Mouse (Mus musculus) spleen, postnatal 14 days (tissue): Measurements from ENCODE around the gene Abhd5.
A peak's percentile ranks its signal among the peaks of the same experiment; 100 is the strongest.
"Not testable (repeated sequence)": the region's sequence is repeated elsewhere in the genome, so short reads cannot be mapped to it uniquely, and the experiment has no call there.

Experiments
- DNase-seq, 2 experiments: peaks; one replicate each; pipeline ENCODE4 v3.0.0; 2021 to 2022; ENCODE audit warnings: low spot score in 2 of 2

Gene Abhd5

DNA sequence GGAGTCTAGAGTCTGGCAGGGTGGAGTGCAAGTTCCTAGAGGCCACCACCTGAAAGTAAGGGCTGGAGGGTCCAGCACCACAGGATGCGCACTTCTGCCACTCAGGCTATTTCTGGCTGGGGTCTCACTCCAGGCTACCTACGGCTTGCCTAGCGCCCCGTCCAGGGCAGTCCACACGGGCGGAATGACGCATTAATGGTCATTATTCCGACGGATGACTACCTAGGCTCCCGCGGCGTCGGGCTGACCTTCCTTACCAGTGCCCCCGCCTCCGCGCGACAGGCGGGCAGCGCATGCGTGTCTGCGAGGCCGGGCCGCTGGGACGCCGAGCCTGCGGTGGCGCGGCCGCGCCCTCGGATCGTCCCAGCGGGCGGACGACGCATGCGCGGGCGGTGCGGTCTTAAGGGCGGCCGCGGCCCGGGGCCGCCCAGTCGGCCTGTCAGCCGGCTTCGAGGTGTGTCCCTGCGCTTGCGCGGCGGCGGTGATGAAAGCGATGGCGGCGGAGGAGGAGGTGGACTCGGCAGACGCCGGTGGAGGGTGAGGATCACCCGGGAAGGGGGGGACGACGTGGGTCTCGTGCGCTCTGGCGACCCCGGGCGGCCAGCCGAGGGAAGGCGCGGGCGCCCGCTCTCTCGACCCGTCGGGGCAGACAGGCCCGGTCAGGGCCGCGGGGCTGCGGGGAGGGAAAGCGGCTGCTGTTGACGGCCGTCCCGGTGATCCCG lies at the start of gene Abhd5:
TSS of gene Abhd5 (plus strand) at position 306 of the 722 bp plus-strand sequence.
- DNase-seq = peak; percentile 92 to 93

DNA sequence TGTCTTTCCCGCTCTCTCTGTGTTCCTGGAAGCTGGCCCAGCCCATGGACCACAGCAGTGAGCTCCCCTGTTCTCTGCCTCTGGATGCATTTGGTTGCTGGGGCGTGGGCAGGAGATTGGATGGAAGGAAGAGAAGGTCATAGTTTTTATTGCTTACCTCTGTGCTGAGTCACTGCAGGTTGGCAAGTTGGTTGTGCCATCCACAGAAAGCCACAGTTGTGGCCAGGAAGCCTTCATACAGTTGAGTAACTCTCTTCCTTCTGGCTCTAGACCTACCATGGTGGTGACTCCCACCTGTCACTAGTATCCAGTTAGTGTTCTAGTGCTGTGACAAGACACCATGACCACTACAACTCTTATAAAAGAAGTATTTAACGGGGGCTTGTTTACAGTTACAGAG lies 46.1 kb upstream of the Abhd5 start:
- DNase-seq = no peak

DNA sequence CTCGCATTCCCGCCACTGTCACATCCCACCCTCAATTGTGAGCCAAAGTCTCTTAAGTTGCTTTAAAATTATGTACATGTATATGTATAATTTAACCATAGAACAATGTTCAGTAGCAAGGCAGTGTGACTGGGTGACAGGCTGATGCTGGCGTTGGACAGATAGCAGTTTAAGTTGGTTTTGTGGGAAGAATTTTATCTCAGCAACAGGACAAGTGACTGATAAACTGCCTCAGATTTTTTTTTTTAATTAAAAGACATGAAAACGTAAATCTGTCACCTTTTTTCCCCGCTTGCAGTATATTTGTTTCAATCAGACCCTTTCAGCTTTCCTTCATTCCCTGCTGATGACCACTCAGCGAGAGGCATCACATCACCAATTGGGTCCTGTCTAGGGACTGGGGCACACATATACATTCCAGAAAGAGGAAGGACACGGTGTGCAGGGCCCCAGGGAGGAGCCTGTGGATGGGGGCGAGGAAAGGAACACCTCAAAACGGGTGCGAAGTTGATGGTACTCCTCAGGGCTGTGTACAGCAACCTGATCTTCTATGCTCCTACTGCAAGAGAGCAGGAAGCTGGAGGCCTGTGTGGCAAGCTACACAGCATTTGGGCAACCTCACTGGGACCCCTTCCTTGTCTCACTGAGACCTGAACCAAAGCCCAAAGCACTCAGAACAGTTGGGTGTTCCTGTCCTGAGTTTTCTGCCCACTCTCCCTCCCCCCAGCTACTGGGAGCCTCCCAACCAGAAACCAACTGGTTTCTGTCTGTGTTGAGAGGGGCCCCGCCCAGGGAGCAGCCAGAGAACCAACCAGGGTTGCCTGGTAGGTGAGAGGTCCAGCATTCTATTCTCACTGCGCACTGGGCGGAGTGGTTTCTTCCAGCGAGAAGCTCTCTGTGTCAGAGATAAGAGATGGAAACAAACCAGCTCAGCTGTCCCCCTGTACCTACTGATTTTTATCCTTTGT lies 42.1 kb upstream of the Abhd5 start:
- no peak for DNase-seq

DNA sequence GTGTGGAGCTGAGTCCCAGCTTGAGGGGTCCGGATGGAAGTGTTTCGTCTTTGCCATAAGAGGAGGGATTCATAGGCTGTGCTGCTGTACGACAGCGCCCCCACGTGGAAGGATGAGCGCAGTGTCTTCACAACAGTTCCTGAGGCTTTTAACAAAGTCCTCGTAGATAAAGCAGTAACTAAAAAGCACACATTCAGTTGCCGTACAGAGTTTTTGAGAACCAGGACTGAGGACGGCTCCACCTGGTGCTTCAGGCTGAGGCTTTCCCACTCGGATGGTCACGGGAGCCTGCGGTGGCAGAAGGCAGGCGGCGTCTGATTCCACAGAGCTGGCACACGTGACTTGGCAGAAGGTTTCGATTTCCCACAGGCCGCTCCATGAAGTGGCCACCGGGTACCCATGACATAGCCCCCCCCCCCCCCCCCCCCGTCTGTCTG lies 40.8 kb upstream of the Abhd5 start:
- peak; percentile 53 to 73 for DNase-seq

DNA sequence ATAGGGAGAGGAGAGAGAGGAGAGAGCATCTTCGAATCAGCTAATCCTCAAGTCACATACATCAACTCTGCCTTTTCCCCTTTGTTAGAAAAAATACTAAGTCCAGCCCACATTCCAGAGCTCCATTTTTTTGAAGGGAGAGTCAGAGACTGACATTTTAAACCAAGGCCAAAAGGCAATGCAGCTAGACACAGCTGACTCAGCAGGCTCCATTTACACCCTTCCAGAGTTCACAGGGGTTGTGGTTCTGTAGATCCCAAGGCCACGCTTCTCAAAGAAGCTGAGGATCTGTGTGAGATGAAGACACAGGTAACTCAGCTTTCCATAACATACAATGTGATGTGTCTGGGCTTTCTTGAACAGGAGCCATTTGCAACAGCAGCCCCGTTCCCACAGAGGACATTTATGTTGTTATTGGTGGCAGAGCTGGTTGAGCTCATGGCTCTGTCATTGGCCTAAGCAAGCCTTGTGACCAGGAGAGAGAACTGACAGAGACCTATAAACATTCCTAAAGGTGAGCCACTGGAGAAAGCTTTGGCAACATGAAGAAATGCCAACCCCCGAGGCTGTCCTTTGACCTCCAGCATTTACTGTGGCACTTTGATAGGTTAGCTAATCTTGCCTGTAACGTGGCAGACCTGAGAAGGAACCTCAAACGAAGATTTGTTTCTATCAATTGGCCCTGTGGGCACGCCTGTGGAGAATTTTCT lies 40.2 kb upstream of the Abhd5 start:
- DNase-seq = no peak

DNA sequence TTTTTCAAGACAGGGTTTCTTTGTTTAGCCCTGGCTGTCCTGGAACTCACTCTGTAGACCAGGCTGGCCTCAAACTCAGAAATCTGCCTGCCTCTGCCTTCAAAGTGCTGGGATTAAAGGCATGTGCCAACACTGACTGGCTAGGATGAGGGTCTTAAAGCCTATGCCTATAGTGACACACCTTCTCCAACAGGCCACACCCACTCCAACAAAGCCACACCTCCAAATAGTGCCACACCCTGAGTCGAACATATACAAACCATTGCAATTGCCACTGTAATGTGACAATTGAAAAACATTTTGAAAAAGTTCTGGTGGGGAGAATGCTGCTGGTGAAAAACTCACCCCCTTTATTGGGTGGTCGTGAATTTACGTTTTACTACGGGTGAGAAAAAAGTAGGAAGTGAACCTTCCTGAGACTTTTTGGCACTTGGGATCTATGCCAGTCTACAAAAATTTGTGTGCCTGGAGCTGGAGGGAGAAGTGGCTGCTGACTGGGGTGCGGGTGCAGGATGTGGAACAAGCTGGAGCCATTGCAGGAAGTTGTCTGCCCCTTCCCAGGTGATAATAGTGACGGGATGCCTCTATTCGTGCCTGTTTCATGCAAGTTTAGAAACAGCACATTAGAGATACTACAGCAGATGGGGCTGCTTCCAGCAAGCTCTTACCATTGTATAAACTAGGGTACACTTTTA lies 39.0 kb upstream of the Abhd5 start:
- no peak for DNase-seq

DNA sequence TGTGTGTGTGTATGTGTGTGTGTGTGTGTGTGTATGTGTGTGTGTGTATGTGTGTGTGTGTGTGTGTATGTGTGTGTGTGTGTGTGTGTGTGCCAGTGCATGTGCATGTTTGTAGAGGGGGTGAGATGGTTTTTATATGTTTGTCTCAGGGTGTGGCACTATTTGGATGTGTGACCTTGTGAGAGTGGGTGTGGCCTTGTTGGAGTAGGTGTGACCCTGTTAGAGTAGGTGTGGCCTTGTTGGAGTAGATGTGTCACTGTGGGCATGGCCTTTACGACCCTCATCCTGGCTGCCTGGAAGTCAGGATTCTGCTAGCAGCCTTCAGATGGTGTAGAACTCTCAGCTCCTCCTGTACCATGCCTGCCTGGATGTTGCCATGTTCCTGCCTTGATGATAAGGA lies 38.3 kb upstream of the Abhd5 start:
- DNase-seq = not testable (repeated sequence)

DNA sequence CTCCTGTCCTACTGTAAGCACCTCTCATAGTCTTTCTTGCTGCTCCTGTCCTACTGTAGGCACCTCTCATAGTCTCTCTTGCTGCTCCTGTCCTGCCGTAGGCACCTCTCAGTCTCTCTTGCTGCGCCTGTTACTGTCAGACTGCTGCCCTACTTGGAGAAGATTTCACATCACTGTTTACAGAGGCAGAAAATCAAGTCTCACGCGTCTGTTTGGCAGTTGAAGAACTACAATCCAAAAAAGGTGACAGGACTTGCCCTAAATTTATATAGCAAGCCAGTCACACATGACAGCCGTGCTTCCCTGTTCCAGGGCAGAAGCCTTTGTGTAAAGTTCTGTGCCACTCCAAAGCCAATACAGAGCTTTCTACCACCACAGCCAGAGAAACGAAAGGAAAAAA lies 37.0 kb upstream of the Abhd5 start:
- DNase-seq = no peak

DNA sequence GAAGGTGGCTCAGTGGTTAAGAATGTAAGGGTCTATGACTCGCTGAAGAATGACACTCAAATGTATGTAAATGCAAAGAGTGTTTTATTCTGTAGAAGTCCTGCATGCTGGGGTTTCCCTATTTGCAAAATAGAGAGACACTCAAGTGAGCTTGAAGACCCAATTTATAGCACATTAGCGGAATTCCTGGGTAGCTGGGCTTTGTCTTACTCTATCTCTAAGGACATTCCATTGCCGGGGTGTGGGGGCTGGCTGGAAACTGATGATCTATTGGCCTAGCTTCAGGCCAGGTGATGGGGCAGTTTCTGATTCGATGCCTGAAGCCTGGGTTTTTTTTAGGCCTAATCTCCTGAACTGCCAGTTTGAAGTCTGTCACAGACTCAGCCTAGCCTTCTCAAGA lies 36.5 kb upstream of the Abhd5 start:
- no peak for DNase-seq

DNA sequence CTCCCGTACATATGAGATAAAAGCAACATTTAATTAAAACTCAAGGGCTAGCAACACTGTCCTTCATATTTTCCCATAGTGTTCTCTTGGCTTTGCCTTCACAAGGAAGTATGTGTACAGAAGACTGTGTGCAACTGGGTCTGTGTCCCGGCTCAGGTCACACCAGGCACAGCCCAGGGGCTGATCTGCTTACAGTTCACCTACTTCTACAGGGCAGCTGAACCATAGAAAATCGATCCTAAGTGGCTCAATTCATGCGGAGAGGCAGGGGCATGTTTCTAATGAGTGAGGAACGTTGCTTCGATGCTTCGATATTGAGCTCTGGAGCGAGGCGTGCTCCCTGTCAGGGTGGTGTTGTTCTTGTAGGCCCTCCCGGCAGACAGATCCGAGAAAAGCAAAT lies 35.9 kb upstream of the Abhd5 start:
- DNase-seq = no peak

DNA sequence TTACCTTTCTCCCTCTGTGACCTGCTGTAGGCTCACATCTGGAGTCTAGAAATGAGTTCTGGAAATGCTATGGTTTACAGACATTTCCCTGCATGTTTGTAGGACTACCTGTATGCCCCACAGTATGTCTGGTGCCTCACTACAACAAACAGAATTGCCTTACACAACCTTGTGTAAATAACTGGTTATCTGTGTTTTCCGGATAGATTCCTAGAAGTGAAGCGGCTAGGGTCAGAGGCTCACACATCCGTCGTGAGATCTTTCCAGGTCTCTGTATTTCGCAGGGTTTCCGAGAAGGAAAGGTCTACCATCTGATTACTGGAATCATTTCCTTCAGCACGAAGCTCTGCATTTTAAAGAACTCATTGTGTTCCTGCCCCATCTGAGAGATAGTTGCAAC lies 34.8 kb upstream of the Abhd5 start:
- no peak for DNase-seq

DNA sequence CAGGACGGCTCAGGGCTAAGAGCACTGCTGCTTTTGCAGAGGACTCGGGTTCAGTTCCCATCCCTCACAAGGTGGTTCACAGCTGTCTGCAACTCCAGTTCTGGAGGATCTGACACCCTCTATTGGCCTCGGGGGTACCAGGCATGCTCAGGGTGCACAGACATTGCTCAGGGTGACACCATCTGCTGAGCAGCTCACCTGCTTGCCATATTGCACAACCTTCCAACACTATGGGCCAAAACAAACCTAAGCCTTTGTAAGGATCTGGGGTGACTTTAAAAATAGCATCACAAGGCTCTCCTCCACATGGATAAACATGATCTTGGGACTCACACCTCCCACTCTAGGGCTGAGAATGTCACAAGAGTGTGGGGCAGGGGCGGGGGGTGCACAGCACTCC lies 30.8 kb upstream of the Abhd5 start:
- DNase-seq = no peak

DNA sequence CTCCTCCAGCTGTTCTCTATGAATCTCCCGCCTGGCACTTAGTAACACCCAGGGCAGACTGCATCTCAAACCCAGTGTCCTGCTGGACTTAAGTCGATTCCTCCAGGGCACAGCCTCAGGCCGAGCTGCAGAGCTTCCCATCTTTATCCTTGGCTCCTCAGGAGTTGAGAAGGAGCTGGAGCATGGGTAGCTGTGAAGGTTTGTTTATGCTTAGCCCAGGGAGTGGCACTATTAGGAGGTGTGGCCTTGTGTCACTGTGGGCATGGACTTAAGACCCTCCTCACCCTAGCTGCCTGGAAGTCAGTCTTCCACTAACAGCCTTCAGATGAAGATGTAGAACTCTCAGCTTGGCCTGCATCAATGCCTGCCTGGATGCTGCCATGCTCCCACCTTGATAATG lies 29.1 kb upstream of the Abhd5 start:
- no peak for DNase-seq

DNA sequence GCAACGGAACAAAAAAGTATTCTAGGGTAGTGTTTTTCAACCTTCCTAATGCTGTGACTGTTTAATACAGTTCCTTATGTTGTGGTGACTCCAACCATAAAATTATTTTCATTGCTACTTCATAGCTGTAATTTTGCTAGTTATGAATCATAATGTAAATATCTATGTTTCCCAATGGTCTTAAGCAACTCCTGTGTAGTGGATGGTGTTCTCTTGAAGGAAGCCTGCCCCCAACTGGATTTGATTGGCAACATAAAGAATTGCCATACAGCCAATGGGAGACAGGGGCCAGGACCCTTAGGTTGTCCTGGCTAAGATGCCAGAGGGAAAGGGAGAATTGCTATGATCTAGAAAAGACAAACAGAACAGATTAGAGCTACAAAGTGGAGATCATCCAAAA lies 25.4 kb upstream of the Abhd5 start:
- DNase-seq = no peak

DNA sequence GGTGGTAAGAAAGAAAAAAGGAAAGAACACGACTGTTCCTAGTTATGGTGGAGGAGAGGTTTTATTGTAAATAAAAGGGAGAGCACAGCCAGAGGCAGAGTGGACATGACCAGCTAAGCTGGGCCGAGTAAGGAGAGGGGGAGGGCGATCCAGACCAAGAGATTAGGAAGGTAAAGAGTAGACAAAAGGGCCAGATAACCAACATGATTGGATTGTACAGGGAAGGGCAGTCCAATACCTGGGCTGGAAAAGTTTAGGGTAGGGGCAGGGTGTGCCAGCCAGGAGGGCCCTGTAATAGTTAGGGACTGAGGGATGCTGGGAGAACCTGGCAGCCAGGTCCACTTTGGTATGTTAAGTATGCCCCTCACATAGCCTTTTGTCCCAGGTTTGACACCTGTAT lies 23.2 kb upstream of the Abhd5 start:
- DNase-seq = no peak

DNA sequence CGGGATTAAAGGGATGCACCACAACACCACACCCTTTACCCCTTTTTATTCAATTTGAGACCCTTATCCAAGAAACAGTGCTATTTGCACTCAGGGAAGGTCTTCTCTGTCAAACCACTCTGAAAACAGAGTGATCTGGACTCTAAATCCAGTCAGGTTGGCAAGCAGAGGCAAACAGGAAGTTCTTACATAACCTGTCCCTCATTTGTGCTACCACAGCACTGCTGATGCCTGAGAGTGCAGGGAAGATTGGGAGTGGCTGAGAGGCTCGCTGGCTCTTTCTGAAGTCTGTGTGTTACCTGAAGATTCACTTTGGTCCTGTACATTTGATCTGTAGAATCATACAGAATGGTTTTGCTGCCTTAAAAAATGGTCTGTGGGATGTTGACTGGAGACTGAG lies 14.7 kb upstream of the Abhd5 start:
- no peak for DNase-seq

DNA sequence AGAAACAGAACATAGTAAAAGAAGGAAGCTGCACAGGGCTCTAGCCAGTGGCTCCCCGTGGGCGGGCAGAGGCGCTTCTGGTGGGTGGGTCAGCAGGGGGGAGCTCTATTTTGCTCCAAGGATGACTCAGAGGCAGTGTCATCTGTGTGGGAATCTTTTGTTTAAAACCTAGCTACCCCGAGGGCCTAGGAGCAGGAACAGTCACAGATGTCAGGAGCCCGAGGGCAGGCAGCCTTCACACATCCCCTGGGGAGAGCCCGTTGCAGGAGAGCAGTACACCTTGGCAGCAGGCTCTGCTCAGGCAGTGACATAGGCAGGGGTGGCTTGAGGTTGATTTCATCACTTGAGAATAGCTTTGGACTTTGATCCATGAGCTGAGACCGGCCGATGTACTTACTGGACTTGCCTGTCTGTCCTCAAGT lies 13.9 kb upstream of the Abhd5 start:
- no peak for DNase-seq

DNA sequence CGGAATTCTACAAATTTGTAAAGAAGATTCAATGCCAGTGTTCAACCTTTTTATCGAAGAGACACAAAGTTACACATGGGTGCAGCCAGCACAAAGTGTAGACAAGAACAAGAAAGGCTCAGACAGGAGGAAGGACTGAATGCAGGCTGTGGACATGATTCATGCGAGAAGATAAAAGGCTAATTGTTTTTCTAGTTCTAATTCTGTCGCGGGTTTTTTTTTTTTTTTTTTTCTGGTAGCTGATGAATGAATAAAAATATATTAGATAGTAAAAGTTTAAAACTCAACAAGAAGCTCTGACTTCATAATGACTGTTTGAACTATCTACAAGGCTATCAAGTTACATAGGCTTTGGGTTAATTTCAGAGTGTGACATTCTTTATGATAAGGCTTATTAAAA lies 11.4 kb upstream of the Abhd5 start:
- no peak for DNase-seq

DNA sequence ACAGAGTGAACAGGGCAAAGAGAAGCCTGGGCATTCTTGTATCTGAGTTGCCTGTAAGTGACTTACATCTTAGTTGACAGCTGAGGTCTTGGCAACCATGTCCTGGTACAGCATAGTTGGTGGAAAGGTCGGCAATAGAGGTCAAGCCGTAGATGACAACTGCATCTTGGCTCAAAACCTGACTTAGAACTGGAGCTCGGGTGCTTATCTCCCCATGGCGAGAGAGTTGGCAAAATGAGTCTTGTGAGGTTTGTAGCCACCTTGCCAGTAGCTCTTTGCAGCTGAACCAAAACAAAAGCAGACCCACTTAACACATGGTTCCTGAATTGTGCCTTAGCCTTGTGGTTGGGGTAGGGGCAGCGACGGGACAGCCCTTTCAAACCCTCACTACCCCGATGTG lies 8.0 kb upstream of the Abhd5 start:
- no peak for DNase-seq

DNA sequence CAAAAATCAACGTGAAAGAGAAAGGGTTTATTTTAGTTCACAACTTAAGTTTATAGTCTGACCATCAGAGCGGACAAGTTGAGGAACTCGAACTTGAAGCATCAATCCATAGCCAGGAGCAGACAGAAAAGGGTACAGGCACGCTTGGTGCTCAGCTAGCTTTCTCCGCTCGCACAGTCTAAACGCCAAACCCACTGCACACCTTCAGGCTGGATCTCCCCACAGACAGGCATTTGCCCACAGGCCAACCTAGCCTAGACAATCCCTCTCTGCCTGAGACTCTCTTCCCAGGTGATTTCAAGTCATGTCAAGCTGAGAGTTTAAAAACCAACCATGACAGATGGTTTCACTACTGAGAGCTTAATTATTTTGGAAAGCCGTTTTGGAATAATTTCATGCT lies 6.8 kb upstream of the Abhd5 start:
- DNase-seq = no peak

DNA sequence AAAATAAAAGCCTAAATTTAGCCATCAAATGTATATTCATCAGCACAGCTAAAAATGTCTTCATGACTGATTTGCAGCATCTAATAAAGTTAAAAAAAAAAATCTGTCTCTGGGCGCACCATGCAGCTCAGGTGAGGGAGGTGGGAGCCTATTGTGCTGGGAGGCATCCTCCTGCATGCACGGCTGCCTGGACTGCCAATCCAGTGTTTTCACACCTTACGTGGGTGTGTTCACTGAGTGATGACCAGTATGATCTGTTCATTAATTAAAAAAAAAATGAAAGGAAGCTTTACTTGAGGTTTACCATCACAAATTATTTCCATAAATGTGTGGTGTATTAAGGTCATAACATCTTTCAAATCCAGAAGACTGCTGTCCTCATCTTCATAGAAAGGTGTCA lies 6.1 kb upstream of the Abhd5 start:
- no peak for DNase-seq

DNA sequence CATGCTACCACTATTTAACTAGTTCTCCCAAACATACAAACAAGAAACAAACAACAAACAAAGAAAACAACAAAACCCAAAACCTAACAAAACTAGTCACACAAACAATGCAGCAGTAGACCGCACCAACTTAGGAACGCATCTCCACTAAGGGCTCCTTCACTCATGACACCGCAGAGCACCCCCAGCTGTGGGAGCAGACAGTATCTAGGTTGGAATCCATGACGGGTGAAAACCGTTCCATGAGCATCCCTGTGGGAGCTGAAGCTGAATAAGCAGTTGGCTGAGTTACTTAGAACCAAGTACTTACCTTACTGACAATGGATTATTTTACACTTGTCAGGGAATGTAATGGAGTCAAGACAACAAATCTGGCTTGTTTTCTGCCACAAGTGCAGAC lies 5.3 kb upstream of the Abhd5 start:
- no peak for DNase-seq
